Mouse (Mus musculus): ENCODE results near the gene Nyap1.
A peak's percentile ranks its signal among the peaks of the same experiment; 100 is the strongest.
"Not testable (repeated sequence)": the region's sequence is repeated elsewhere in the genome, so short reads cannot be mapped to it uniquely, and the experiment has no call there.

Gene Nyap1

GRCm38 (mm10) chr5:137742836-137743235 lies 1.4 kb upstream of the Nyap1 start:
- no peak for DNase-seq

GRCm38 (mm10) chr5:137742048-137742447 lies 641 bp upstream of the Nyap1 start:
- DNase-seq: no peak

GRCm38 (mm10) chr5:137740506-137740905 lies 901 bp downstream of the Nyap1 start:
- peak in 1 of 2 experiments; percentile 28 for DNase-seq

- no peak for DNase-seq
Observed at GRCm38 (mm10) chr5:137739471-137739870, 1.9 kb downstream of the Nyap1 start.

GRCm38 (mm10) chr5:137738516-137738915 lies 2.9 kb downstream of the Nyap1 start:
- no peak for DNase-seq

GRCm38 (mm10) chr5:137737400-137737940 lies 3.9 kb downstream of the Nyap1 start:
- no peak for DNase-seq

GRCm38 (mm10) chr5:137734289-137735061 lies 6.9 kb downstream of the Nyap1 start:
- DNase-seq: no peak

GRCm38 (mm10) chr5:137733638-137734288 lies 7.6 kb downstream of the Nyap1 start:
- no peak for DNase-seq

GRCm38 (mm10) chr5:137726767-137727166 lies 14.6 kb downstream of the Nyap1 start:
- no peak for DNase-seq

- no peak for DNase-seq
Observed at GRCm38 (mm10) chr5:137723840-137724239, 17.6 kb downstream of the Nyap1 start.

- not testable (repeated sequence) for DNase-seq
Observed at GRCm38 (mm10) chr5:137720558-137721164, 20.7 kb downstream of the Nyap1 start.

- no peak for DNase-seq
Observed at GRCm38 (mm10) chr5:137719088-137719487, 22.3 kb downstream of the Nyap1 start.

- no peak for DNase-seq
Observed at GRCm38 (mm10) chr5:137718020-137718790, 23.2 kb downstream of the Nyap1 start.

- no peak for DNase-seq
Observed at GRCm38 (mm10) chr5:137715685-137716084, 25.7 kb downstream of the Nyap1 start.

- no peak for DNase-seq
Observed at GRCm38 (mm10) chr5:137713454-137713853, 28.0 kb downstream of the Nyap1 start.

GRCm38 (mm10) chr5:137706913-137707633 lies 34.3 kb downstream of the Nyap1 start:
- DNase-seq: peak; percentile 73 to 75

GRCm38 (mm10) chr5:137705242-137705641 lies 36.2 kb downstream of the Nyap1 start:
- no peak for DNase-seq

- DNase-seq: no peak
Observed at GRCm38 (mm10) chr5:137699850-137700249, 41.6 kb downstream of the Nyap1 start.

- DNase-seq: no peak
Observed at GRCm38 (mm10) chr5:137699080-137699479, 42.3 kb downstream of the Nyap1 start.

- DNase-seq: no peak
Observed at GRCm38 (mm10) chr5:137695930-137696329, 45.5 kb downstream of the Nyap1 start.

GRCm38 (mm10) chr5:137694796-137695195 lies 46.6 kb downstream of the Nyap1 start:
- DNase-seq: no peak

GRCm38 (mm10) chr5:137691881-137692280 lies 49.5 kb downstream of the Nyap1 start:
- no peak for DNase-seq

All from cerebellum, postnatal 36 days (tissue).